Mouse (Mus musculus) frontal cortex, adult (tissue): ENCODE measurements at regions not wholly inside any gene's neighbourhood (a gene's known extent, or its start where the extent isn't known, plus 50 kb on each side); places are given as distances from the start of the nearest gene placed in this dataset.
A peak's percentile ranks its signal among the peaks of the same experiment; 100 is the strongest.

Experiments
- ATAC-seq: cut with Nextera tagmentation; 2 replicates; pipeline ENCODE4 v1.9.2; 2017; ENCODE audit warnings: mild to moderate bottlenecking, moderate library complexity, mixed read lengths; ENCODE audit not compliant: low TSS enrichment

DNA sequence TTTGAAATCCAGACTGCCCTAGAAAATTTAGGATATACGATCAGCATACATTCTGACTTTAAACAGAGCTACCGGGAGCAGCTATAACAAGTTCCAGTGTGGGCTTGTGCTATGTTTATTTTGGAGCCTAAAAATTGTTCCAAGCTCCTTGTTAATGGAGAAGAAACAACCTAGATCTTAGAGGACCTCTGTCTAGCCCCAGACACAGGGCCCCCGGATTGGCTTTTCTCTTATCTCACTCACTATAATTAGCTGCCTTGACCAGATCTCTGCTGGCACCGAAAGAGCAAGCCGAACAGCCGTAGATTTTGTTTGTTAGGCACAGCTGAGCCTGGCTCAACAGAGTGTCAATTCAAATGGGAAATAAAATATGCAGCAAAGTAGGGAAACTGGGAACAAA is 50.1 kb upstream of the Herpud2 start:
- ATAC-seq: peak; percentile 70
